Mouse (Mus musculus): ENCODE results near the gene Urgcp.

Urgcp gene

DNA sequence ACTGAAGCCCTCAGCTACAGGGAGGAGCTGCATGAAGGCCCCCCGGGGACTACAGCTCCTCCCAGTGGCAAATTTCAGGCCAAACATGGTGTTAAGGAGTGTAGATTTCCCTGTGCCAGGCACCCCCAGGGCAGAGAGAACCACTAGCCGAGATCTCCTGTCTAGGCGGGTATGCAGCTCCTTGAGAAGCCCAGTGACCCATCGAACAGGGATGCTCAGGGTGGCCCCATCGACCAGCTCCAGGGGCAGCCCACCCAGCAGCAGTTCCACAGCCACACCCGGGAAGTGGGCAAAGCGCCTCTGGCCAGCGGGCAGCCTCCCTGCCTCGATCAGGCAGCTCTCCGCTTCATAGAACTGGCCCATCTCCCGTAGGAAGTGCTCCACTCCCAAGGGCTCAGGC, 45.9 kb downstream of the Urgcp start:
- intact Hi-C loops (cut with DNase I): loop anchor here (5.0 kb wide), 1 partner anchor 46 kb away; the partner anchor contains the start of gene Urgcp

DNA sequence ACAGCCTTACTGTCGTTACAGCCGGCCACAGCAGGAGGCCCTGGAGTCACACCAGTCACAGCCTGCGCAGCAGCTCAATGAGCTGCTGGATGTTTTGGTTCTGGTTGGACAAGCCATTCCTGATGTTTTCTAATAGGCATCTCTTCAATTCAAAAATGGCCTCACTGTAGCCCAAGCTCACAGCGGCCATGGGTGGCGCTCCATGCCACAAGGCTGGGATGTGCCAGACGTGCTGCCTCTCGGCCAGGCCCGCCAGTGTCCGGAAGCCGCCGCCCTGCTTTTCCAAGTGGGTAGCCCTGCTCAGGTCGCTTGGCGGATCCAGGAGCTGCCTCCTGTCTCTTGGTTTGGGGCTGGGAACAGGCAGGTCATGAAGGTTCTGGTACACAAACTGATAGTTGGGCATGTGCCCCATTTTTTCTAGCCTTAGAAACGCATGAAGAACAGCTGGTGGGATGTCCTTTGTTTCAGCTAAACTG, 46.5 kb downstream of the Urgcp start, which contains the start of gene Mrps24:
Gene Mrps24 (minus strand): TSS at position 51 of the 476 bp plus-strand sequence.
- intact Hi-C loops (cut with DNase I): loop anchor here (5.0 kb wide), 1 partner anchor 47 kb away; the partner anchor contains the start of gene Urgcp

- intact Hi-C loops (cut with DNase I): loop anchor here (5.0 kb wide), 1 partner anchor 47 kb away; the partner anchor contains the start of gene Urgcp
Observed at GRCm38 (mm10) chr11:5715179-5715578, 47.0 kb downstream of the Urgcp start.

DNA sequence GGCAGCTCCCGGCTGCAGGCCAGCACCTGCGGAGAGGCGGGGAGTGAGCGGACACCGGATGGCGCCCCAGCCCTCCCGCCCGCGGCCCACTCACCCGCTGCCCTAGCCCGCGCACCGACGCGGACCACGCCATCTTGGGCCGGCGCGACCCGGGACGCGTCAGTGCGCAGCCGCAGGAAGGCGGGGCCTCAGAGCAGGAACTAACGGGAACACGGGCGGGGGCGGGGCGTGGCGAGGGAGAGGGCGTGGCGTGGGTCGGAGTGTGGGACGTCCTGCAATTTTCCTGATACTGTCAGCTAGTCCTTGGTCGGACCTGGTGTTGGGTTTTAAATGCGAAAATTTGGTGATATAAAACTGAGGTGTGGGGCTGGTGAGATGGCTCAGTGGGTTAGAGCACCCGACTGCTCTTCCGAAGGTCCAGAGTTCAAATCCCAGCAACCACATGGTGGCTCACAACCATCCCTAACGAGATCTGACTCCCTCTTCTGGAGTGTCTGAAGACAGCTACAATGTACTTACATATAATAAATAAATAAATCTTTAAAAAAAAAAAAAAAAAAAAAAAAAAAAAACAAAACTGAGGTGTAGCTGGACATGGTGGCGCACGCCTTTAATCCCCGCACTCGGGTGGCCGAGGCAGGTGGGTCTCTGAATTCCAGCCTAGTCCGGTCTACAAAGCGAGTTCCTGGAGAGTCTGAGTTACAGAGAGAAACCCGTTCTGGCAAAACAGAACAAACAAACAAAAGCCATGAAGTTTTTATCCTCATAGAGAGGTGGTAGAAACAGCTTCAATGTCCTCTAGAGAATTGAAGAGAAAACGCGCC, 54.4 kb downstream of the Urgcp start:
- intact Hi-C loops (cut with DNase I): loop anchor here (10.0 kb wide), 1 partner anchor 163 kb away; the partner anchor contains the start of gene Ccdc117

- intact Hi-C loops (cut with DNase I): loop anchor here (10.0 kb wide), 1 partner anchor 162 kb away; the partner anchor contains the start of gene Ccdc117
Observed at GRCm38 (mm10) chr11:5706874-5707529, 55.2 kb downstream of the Urgcp start.

- intact Hi-C loops (cut with DNase I): loop anchor here (10.0 kb wide), 1 partner anchor 161 kb away; the partner anchor contains the start of gene Ccdc117
Observed at GRCm38 (mm10) chr11:5705972-5706371, 56.2 kb downstream of the Urgcp start.

GRCm38 (mm10) chr11:5703341-5703740, 58.8 kb downstream of the Urgcp start:
- intact Hi-C loops (cut with DNase I): loop anchor here (10.0 kb wide), 1 partner anchor 159 kb away; the partner anchor contains the start of gene Ccdc117

DNA sequence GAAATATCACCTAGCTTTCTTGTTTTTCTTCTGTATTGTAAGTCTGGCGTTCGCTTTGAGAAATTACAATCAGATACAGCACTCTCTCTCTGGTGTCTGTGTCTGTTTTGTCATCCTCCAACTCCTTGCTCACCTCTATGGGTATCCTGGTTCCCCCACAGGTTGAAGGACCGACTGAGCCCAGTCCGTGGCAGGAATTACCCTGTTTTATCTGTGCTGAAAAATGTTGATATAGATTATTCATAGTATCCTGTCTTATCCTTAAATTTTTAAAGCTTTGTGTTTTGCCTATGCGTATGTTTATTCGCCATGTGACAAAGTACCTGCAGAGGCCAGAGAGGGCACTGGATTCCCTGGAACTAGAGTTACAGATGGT, 59.2 kb downstream of the Urgcp start:
- intact Hi-C loops (cut with DNase I): loop anchor here (10.0 kb wide), 1 partner anchor 158 kb away; the partner anchor contains the start of gene Ccdc117

DNA sequence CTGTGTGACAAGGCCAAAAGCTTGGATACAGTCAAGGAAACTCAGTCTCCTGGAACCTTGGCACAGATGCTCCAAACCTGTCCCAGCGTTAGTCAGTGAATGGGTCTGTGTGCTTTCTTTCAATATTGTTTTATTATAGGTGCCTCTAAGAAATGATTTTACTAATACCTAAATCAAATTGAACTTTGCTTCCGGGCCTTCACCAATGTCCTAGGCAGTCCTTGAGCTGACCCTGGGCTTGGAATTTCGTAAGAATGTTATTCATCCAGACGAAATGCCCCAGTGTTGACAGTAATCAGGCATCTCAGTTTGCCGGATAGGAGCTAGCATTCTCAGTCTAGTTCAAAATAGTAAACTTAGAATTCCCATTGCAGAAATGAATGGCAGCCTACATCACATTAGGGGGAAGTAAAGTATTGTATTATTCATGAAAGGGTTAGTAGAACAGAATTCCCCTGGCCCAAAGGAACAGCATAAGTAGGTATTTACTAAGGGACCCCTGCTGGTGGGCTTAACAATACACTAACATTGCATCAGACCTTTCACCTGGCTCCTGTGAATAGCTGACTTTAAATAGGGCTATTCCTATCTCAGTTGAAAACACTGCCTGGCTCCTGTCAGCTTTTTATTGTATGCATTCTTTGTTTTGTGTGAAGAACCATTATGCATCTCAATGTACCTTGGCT, 59.8 kb downstream of the Urgcp start:
- intact Hi-C loops (cut with DNase I): loop anchor here (10.0 kb wide), 1 partner anchor 158 kb away; the partner anchor contains the start of gene Ccdc117

DNA sequence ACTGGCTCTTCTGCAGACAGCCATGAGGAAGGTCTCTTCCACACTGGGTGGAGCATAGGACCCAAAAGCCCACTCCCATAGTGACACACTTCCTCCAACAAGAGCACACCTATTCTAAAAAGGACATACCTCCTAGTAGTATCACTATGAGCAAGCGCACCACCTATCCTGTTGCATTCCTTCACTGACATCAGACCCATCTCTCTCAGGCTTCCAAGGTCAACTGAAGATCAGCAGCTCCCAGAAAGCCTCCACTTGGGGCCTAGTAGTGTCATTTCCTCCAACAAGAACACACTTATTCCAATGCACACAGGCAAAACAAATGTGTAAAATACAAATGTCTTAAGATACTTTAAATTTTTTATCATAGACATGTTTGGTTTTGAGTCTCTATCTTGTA, 60.4 kb downstream of the Urgcp start:
- intact Hi-C loops (cut with DNase I): loop anchor here (10.0 kb wide), 1 partner anchor 157 kb away; the partner anchor contains the start of gene Ccdc117

DNA sequence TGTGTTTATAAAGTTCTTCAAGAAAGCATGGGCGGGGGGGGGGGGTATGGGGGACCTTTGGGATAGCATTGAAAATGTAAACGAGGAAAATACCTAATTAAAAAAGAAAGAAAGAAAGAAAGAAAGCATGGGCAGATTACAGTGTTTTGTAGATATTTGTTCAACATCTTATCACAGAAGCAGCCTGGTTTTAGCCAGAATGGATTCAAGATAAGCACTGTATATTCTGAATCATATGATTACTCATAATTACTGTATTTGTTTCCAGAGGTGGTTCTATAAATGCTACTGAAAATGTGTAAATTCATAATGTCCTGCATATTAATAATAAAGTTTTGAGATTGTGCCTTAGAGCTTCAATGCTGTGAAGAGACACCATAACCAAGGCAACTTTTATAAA, 60.9 kb downstream of the Urgcp start:
- intact Hi-C loops (cut with DNase I): loop anchor here (10.0 kb wide), 1 partner anchor 156 kb away; the partner anchor contains the start of gene Ccdc117

- intact Hi-C loops (cut with DNase I): loop anchor here (10.0 kb wide), 1 partner anchor 156 kb away; the partner anchor contains the start of gene Ccdc117
Observed at GRCm38 (mm10) chr11:5700808-5701207, 61.4 kb downstream of the Urgcp start.

DNA sequence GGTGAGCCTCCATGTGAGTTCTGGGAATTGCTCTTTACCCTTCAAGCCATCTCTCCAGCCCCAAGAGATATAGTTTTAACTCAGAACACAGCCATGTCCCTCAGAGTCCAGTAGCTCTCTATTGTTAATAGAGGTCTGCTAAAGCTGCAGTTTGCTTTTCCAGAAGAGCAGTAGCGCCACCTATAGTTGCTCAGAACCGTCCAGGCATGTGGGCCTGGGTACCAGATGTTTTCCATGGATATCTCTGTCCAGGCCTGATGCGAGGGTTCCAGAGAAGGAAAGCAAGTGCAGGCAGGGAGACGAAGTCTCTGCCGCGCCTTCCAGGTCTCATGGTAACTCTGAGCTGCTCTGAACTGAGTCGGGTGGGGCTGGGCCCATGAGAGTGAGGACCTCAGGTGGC, 70.4 kb downstream of the Urgcp start:
- intact Hi-C loops (cut with DNase I): loop anchor here (5.0 kb wide), 1 partner anchor 204 kb away; no protein-coding TSS in a partner anchor

- intact Hi-C loops (cut with DNase I): no loop called here
Observed at GRCm38 (mm10) chr11:5684283-5684682, 77.9 kb downstream of the Urgcp start.

DNA sequence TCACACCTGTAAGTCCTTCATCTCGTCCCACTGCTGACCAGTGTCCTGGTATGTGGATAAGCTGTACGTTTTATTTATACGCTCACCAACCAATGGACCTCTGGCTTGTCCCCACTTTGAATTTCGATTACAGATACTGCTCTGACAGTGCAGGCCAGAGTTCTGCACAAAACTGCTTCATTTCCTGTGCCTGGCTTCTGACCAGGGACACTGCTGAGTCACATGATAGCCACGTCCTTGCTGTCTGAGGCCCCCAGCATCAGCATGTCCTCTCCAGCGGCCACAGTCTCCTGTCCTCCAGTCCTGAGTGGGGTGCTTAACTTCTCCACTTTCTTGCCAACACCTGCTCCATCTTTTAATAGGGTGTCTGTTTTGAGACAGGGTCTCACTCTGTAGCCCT, 79.6 kb downstream of the Urgcp start:
- intact Hi-C loops (cut with DNase I): no loop called here
